Mouse (Mus musculus): ENCODE data around the gene Grip2.
A peak's percentile ranks its signal among the peaks of the same experiment; 100 is the strongest.

The Grip2 gene

GRCm38 (mm10) chr6:91796064-91796463, 31.0 kb downstream of the Grip2 start:
- peak; percentile 24 to 72 for DNase-seq (ENCODE audit: low spot score in 2 of 2)

GRCm38 (mm10) chr6:91795640-91796039, 31.4 kb downstream of the Grip2 start:
- DNase-seq (ENCODE audit: low spot score in 2 of 2), result no peak

- no peak for DNase-seq (ENCODE audit: low spot score in 2 of 2)
Measured at GRCm38 (mm10) chr6:91788311-91788798, 38.7 kb downstream of the Grip2 start.

GRCm38 (mm10) chr6:91785018-91785417, 42.0 kb downstream of the Grip2 start:
- DNase-seq (ENCODE audit: low spot score in 2 of 2), result no peak

- DNase-seq (ENCODE audit: low spot score in 2 of 2), result no peak
Measured at GRCm38 (mm10) chr6:91779206-91779605, 47.8 kb downstream of the Grip2 start.

DNA sequence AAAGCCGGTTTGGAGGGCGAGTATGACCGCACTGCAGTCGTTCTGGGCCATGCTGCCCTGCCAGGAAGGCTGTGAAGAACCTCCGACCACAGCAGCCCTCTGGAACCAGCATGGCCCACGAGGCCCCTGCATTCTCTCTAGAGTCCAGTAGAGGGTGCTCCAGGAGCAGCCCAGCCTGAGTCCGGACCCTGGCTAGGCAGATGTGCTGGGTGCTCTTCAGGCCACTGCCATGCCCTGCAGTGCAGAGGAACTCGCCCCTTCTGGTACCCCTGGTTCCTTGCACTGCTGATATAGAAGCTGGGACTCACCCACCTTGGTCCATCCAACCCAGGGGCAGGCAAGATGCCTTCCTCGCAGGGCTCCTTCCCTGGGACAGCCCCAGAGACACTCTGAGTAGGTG, 50.5 kb downstream of the Grip2 start:
- no peak for DNase-seq (ENCODE audit: low spot score in 2 of 2)

GRCm38 (mm10) chr6:91773951-91774350, 53.1 kb downstream of the Grip2 start:
- no peak for DNase-seq (ENCODE audit: low spot score in 2 of 2)

GRCm38 (mm10) chr6:91767550-91767949, 59.5 kb downstream of the Grip2 start:
- DNase-seq (ENCODE audit: low spot score in 2 of 2), result no peak

- DNase-seq (ENCODE audit: low spot score in 2 of 2), result no peak
Measured at GRCm38 (mm10) chr6:91762051-91762742, 64.9 kb downstream of the Grip2 start.

GRCm38 (mm10) chr6:91754845-91755244, 72.2 kb downstream of the Grip2 start:
- DNase-seq (ENCODE audit: low spot score in 2 of 2), result no peak

- peak; percentile 49 to 72 for DNase-seq (ENCODE audit: low spot score in 2 of 2)
Measured at GRCm38 (mm10) chr6:91754098-91754497, 73.0 kb downstream of the Grip2 start.

GRCm38 (mm10) chr6:91752884-91753283, 74.2 kb downstream of the Grip2 start:
- no peak for DNase-seq (ENCODE audit: low spot score in 2 of 2)

GRCm38 (mm10) chr6:91750976-91751375, 76.1 kb downstream of the Grip2 start:
- no peak for DNase-seq (ENCODE audit: low spot score in 2 of 2)

- DNase-seq (ENCODE audit: low spot score in 2 of 2), result no peak
Measured at GRCm38 (mm10) chr6:91746776-91747175, 80.3 kb downstream of the Grip2 start.

DNA sequence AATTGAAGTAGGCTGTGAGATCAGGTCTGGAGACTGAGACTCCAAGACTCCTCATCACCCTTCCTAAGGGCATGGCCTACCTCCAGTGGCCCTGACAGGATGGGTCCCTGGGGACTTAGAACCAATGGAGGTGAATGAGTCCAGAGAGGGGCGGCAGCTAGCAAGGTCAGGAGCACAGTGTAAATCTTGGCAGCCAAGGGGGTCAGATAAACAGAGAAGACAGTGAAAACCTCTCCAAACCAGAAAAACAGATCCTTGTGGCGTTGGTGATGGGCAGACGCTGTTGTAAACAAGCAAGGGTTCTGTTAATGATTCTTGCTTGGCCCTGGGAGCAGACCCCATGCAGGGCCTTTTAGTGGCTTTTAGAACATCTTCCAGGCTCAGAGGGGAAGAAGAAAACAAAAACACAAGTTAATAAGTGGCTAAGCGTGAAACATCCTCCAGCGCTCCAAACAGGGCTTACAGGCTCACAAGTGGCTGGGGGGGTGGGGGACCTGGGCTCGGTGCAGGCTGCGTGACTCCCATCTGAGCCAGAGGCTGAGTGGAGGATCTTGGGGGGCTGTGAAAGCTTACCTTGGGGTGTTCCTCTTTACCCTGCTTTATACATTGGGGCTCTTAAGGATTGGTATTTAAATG, 81.0 kb downstream of the Grip2 start:
- no peak for DNase-seq (ENCODE audit: low spot score in 2 of 2)

- DNase-seq (ENCODE audit: low spot score in 2 of 2), result no peak
Measured at GRCm38 (mm10) chr6:91745246-91745645, 81.8 kb downstream of the Grip2 start.

- DNase-seq (ENCODE audit: low spot score in 2 of 2), result no peak
Measured at GRCm38 (mm10) chr6:91743886-91744285, 83.2 kb downstream of the Grip2 start.

DNA sequence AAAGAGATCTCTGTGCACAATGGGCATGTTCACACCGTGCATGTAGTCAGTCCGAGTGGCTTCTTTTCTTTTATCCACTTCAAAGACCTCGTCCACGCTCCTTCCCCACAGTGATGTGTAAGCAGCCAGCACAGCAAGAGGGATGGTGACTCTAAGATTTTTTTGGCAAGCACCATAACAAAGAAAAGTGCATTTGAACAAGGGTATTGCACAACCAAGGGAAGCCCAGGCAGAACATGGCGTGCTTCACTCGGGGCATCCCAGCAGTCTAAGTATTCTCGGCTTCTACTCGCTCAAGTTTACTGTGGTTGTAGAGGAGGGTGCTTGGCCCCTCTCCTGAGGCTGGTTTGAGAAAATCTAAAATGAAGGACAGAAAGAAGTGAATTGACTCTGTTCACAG, 84.1 kb downstream of the Grip2 start:
- DNase-seq (ENCODE audit: low spot score in 2 of 2), result no peak

DNA sequence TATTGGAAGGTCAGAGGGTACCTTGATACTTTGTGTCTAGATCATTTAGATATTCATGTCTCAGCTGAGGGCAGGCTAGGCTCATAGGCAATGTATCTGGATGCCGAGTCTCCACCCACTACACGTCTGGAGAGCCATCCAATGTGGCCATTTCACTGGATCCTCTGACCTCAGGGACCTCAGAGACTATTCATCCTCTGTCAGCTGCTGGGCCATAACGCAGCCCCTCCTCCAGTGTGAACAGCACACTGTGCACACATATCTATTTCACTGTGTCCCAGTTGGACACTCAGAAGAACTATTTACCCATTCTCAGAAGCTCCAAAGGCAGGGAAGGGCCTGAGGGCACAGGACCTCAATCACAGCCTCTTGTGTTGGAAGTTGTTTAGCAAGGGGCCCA, 84.6 kb downstream of the Grip2 start:
- no peak for DNase-seq (ENCODE audit: low spot score in 2 of 2)

DNA sequence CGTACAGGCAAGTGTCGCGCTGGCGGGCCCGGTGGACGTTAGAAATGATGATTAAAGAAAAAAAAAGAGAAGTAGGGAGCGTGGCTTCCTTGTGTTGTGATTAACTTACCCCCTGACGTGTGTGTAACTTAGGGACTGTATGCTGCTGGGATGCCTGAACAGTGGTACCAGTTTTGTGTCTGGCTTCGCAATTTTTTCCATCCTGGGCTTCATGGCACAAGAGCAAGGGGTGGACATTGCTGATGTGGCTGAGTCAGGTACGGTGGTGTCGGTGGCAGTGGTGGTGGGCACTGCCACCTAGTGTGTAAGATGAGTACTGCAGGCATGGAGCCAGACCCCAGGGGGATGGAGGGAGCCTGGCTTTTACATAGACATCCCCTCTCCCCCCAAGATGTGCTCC, 86.0 kb downstream of the Grip2 start:
- no peak for DNase-seq (ENCODE audit: low spot score in 2 of 2)

GRCm38 (mm10) chr6:91738058-91738457, 89.0 kb downstream of the Grip2 start:
- no peak for DNase-seq (ENCODE audit: low spot score in 2 of 2)

GRCm38 (mm10) chr6:91737451-91737850, 89.6 kb downstream of the Grip2 start:
- DNase-seq (ENCODE audit: low spot score in 2 of 2), result no peak

DNA sequence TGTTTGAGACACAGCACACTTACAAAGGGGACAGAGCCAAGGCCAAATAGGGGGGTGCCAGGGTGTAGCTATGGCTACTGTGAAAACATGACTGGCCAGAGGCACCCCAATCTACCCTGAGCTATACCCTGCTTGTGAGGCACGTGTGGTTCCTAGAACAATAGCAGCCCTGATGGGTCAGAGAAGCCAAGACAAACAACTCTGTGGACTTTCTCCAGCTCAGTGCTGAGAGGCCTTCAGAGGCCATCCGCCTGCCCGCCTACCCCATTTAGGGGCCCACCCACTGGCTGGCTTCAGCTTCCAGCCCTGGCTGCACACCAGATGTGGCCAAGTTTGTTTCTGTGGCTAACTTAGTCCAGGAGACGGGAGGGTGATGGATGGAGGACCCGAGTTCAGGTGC, 90.6 kb downstream of the Grip2 start:
- no peak for DNase-seq (ENCODE audit: low spot score in 2 of 2)

Measured in right cerebral cortex, postnatal 36 days (tissue).